Mouse (Mus musculus) cerebellum, adult 2 months (tissue): ENCODE data around the gene Lix1l.

ENCODE experiments used
- CTCF ChIP-seq: fragments of 200-500 bp; IDR thresholded peaks from 2 replicates; pipeline ENCODE4 v1.5.1; 2011; ENCODE audit warnings: low read depth, mild to moderate bottlenecking, control low read depth, low read length, moderate library complexity, borderline replicate concordance; ENCODE audit not compliant: insufficient read depth
- POLR2A ChIP-seq: fragments of 200-500 bp; IDR thresholded peaks from 2 replicates; pipeline ENCODE4 v1.6.1; 2011; ENCODE audit warnings: low read length, control low read depth, borderline replicate concordance; ENCODE audit not compliant: insufficient read depth

GRCm38 (mm10) chr3:96647365-96647764 is 46.4 kb downstream of the Lix1l start:
- TF ChIP-seq CTCF (no peak), POLR2A (no peak)
